Mouse (Mus musculus): ENCODE data around the gene Vps53.

The Vps53 gene

GRCm38 (mm10) chr11:76167079-76167765 is 12.2 kb downstream of the Vps53 start:
- no peak for DNase-seq (ENCODE audit: low spot score)

GRCm38 (mm10) chr11:76166657-76167056 is 12.8 kb downstream of the Vps53 start:
- DNase-seq (ENCODE audit: low spot score): no peak

- DNase-seq (ENCODE audit: low spot score): no peak
Measured at GRCm38 (mm10) chr11:76160251-76160650, 19.2 kb downstream of the Vps53 start.

GRCm38 (mm10) chr11:76158375-76158774 is 21.1 kb downstream of the Vps53 start:
- no peak for DNase-seq (ENCODE audit: low spot score)

GRCm38 (mm10) chr11:76154861-76155260 is 24.6 kb downstream of the Vps53 start:
- no peak for DNase-seq (ENCODE audit: low spot score)

- no peak for DNase-seq (ENCODE audit: low spot score)
Measured at GRCm38 (mm10) chr11:76154200-76154599, 25.2 kb downstream of the Vps53 start.

GRCm38 (mm10) chr11:76153236-76153951 is 26.1 kb downstream of the Vps53 start:
- DNase-seq (ENCODE audit: low spot score): no peak

- DNase-seq (ENCODE audit: low spot score): no peak
Measured at GRCm38 (mm10) chr11:76150980-76151379, 28.5 kb downstream of the Vps53 start.

- DNase-seq (ENCODE audit: low spot score): no peak
Measured at GRCm38 (mm10) chr11:76148055-76149008, 31.1 kb downstream of the Vps53 start.

GRCm38 (mm10) chr11:76146187-76147010 is 33.0 kb downstream of the Vps53 start:
- DNase-seq (ENCODE audit: low spot score): no peak

- no peak for DNase-seq (ENCODE audit: low spot score)
Measured at GRCm38 (mm10) chr11:76145169-76145568, 34.3 kb downstream of the Vps53 start.

GRCm38 (mm10) chr11:76144386-76144785 is 35.1 kb downstream of the Vps53 start:
- DNase-seq (ENCODE audit: low spot score): no peak

GRCm38 (mm10) chr11:76137996-76138395 is 41.5 kb downstream of the Vps53 start:
- DNase-seq (ENCODE audit: low spot score): no peak

- no peak for DNase-seq (ENCODE audit: low spot score)
Measured at GRCm38 (mm10) chr11:76135641-76136437, 43.6 kb downstream of the Vps53 start.

GRCm38 (mm10) chr11:76130859-76131258 is 48.6 kb downstream of the Vps53 start:
- DNase-seq (ENCODE audit: low spot score): no peak

- DNase-seq (ENCODE audit: low spot score): no peak
Measured at GRCm38 (mm10) chr11:76125386-76125785, 54.1 kb downstream of the Vps53 start.

- no peak for DNase-seq (ENCODE audit: low spot score)
Measured at GRCm38 (mm10) chr11:76123517-76123916, 55.9 kb downstream of the Vps53 start.

GRCm38 (mm10) chr11:76122571-76122970 is 56.9 kb downstream of the Vps53 start:
- no peak for DNase-seq (ENCODE audit: low spot score)

GRCm38 (mm10) chr11:76121086-76121485 is 58.4 kb downstream of the Vps53 start:
- DNase-seq (ENCODE audit: low spot score): no peak

- no peak for DNase-seq (ENCODE audit: low spot score)
Measured at GRCm38 (mm10) chr11:76120407-76120901, 59.0 kb downstream of the Vps53 start.

GRCm38 (mm10) chr11:76110416-76110815 is 69.0 kb downstream of the Vps53 start:
- DNase-seq (ENCODE audit: low spot score): no peak
